Mouse (Mus musculus): ENCODE results near the gene Ntan1. TPM values are rescaled to one million over a fixed set of nuclear protein-coding genes. Genes with fewer than 3 reads are reported as not detected.
A peak's percentile ranks its signal among the peaks of the same experiment; 100 is the strongest.

Gene Ntan1
- polyA plus RNA-seq, 1 experiment from 2014 or later = 204 TPM

GRCm38 (mm10) chr16:13820771-13821170, 2.1 kb downstream of the Ntan1 start:
- H3K27ac ChIP-seq (ENCODE audit: low read depth, low read length) = no peak overlapping the region
- 95% methylated on average over 5 of the region's 5 CpGs for WGBS
- no peak for ATAC-seq
- H3K27me3 ChIP-seq (replicated peaks; ENCODE audit: control insufficient read depth, insufficient read depth, low read length) = no peaks in the 10 kb centered on the region
- H3K36me3 ChIP-seq (ENCODE audit: control insufficient read depth, insufficient read depth, low read length) = no peaks in the 10 kb centered on the region; the same call in 1 of the 2 replicates
- peaks cover 10% of the 10 kb centered on the region for H3K4me1 ChIP-seq (ENCODE audit: control insufficient read depth, insufficient read depth, low read depth, low read length)
- H3K9me3 ChIP-seq (ENCODE audit: control insufficient read depth, low read length) = no peaks in the 10 kb centered on the region
- H3K4me2 ChIP-seq (ENCODE audit: low read length) = peak overlapping the region; percentile 70
- H3K9ac ChIP-seq (ENCODE audit: low read depth, low read length) = no peak overlapping the region
- no peak overlapping the region for H3K4me3 ChIP-seq (ENCODE audit: low read length)

- WGBS = 85% methylated on average over 7 of the region's 7 CpGs
- Histone ChIP-seq H3K27me3 (replicated peaks; ENCODE audit: control insufficient read depth, insufficient read depth, low read length) (no peaks in the 10 kb centered on the region), H3K36me3 (ENCODE audit: control insufficient read depth, insufficient read depth, low read length) (peaks cover 19% of the 10 kb centered on the region), H3K4me2 (ENCODE audit: low read length) (no peak overlapping the region), H3K9ac (ENCODE audit: low read depth, low read length) (no peak overlapping the region), H3K9me3 (ENCODE audit: control insufficient read depth, low read length) (no peaks in the 10 kb centered on the region), H3K4me1 (ENCODE audit: control insufficient read depth, insufficient read depth, low read depth, low read length) (no peaks in the 10 kb centered on the region; the same call in 1 of the 2 replicates), H3K4me3 (ENCODE audit: low read length) (no peak overlapping the region), H3K27ac (ENCODE audit: low read depth, low read length) (no peak overlapping the region)
- no peak for ATAC-seq
These were observed 7.3 kb downstream of the Ntan1 start for GRCm38 (mm10) chr16:13825781-13826490.

GRCm38 (mm10) chr16:13826511-13826910, 7.9 kb downstream of the Ntan1 start:
- H3K9ac ChIP-seq (ENCODE audit: low read depth, low read length) = no peak overlapping the region
- ATAC-seq = no peak
- H3K4me2 ChIP-seq (ENCODE audit: low read length) = no peak overlapping the region
- 90% methylated on average over 4 of the region's 4 CpGs for WGBS
- H3K9me3 ChIP-seq (ENCODE audit: control insufficient read depth, low read length) = no peaks in the 10 kb centered on the region
- no peaks in the 10 kb centered on the region; the same call in 1 of the 2 replicates for H3K4me1 ChIP-seq (ENCODE audit: control insufficient read depth, insufficient read depth, low read depth, low read length)
- peaks cover 23% of the 10 kb centered on the region for H3K36me3 ChIP-seq (ENCODE audit: control insufficient read depth, insufficient read depth, low read length)
- no peak overlapping the region for H3K27ac ChIP-seq (ENCODE audit: low read depth, low read length)
- H3K27me3 ChIP-seq (replicated peaks; ENCODE audit: control insufficient read depth, insufficient read depth, low read length) = no peaks in the 10 kb centered on the region
- H3K4me3 ChIP-seq (ENCODE audit: low read length) = no peak overlapping the region

- Histone ChIP-seq H3K36me3 (ENCODE audit: control insufficient read depth, insufficient read depth, low read length) (peaks cover 40% of the 10 kb centered on the region), H3K27ac (ENCODE audit: low read depth, low read length) (no peak overlapping the region), H3K9me3 (ENCODE audit: control insufficient read depth, low read length) (no peaks in the 10 kb centered on the region), H3K4me2 (ENCODE audit: low read length) (no peak overlapping the region), H3K4me1 (ENCODE audit: control insufficient read depth, insufficient read depth, low read depth, low read length) (no peaks in the 10 kb centered on the region), H3K4me3 (ENCODE audit: low read length) (no peak overlapping the region), H3K9ac (ENCODE audit: low read depth, low read length) (no peak overlapping the region), H3K27me3 (replicated peaks; ENCODE audit: control insufficient read depth, insufficient read depth, low read length) (no peaks in the 10 kb centered on the region)
- ATAC-seq = no peak
- WGBS = 86% methylated on average over 10 of the region's 10 CpGs
These were observed 11.8 kb downstream of the Ntan1 start for GRCm38 (mm10) chr16:13830444-13830843.

- Histone ChIP-seq H3K9ac (ENCODE audit: low read depth, low read length) (no peak overlapping the region), H3K4me3 (ENCODE audit: low read length) (no peak overlapping the region), H3K9me3 (ENCODE audit: control insufficient read depth, low read length) (no peaks in the 10 kb centered on the region), H3K27ac (ENCODE audit: low read depth, low read length) (no peak overlapping the region), H3K36me3 (ENCODE audit: control insufficient read depth, insufficient read depth, low read length) (peaks cover 51% of the 10 kb centered on the region), H3K27me3 (replicated peaks; ENCODE audit: control insufficient read depth, insufficient read depth, low read length) (no peaks in the 10 kb centered on the region), H3K4me2 (ENCODE audit: low read length) (no peak overlapping the region), H3K4me1 (ENCODE audit: control insufficient read depth, insufficient read depth, low read depth, low read length) (no peaks in the 10 kb centered on the region)
- WGBS = 89% methylated on average over 5 of the region's 5 CpGs
- ATAC-seq = no peak
These were observed 13.0 kb downstream of the Ntan1 start for GRCm38 (mm10) chr16:13831606-13832005.

- no peak for ATAC-seq
- Histone ChIP-seq H3K9me3 (ENCODE audit: control insufficient read depth, low read length) (no peaks in the 10 kb centered on the region), H3K4me3 (ENCODE audit: low read length) (no peak overlapping the region), H3K4me1 (ENCODE audit: control insufficient read depth, insufficient read depth, low read depth, low read length) (no peaks in the 10 kb centered on the region), H3K4me2 (ENCODE audit: low read length) (no peak overlapping the region), H3K36me3 (ENCODE audit: control insufficient read depth, insufficient read depth, low read length) (peaks cover 64% of the 10 kb centered on the region), H3K9ac (ENCODE audit: low read depth, low read length) (no peak overlapping the region), H3K27me3 (replicated peaks; ENCODE audit: control insufficient read depth, insufficient read depth, low read length) (no peaks in the 10 kb centered on the region), H3K27ac (ENCODE audit: low read depth, low read length) (no peak overlapping the region)
- 96% methylated on average over 5 of the region's 5 CpGs for WGBS
These were observed 15.7 kb downstream of the Ntan1 start for GRCm38 (mm10) chr16:13834382-13834781.

GRCm38 (mm10) chr16:13840056-13840455, 21.4 kb downstream of the Ntan1 start:
- ATAC-seq = no peak
- 94% methylated on average over 7 of the region's 7 CpGs for WGBS
- no peaks in the 10 kb centered on the region for H3K4me1 ChIP-seq (ENCODE audit: control insufficient read depth, insufficient read depth, low read depth, low read length)
- H3K27me3 ChIP-seq (replicated peaks; ENCODE audit: control insufficient read depth, insufficient read depth, low read length) = no peaks in the 10 kb centered on the region
- H3K9me3 ChIP-seq (ENCODE audit: control insufficient read depth, low read length) = no peaks in the 10 kb centered on the region
- H3K27ac ChIP-seq (ENCODE audit: low read depth, low read length) = no peak overlapping the region
- H3K36me3 ChIP-seq (ENCODE audit: control insufficient read depth, insufficient read depth, low read length) = peaks cover 60% of the 10 kb centered on the region
- H3K4me3 ChIP-seq (ENCODE audit: low read length) = no peak overlapping the region
- H3K4me2 ChIP-seq (ENCODE audit: low read length) = no peak overlapping the region
- H3K9ac ChIP-seq (ENCODE audit: low read depth, low read length) = no peak overlapping the region

- no peak overlapping the region for H3K4me2 ChIP-seq (ENCODE audit: low read length)
- H3K4me1 ChIP-seq (ENCODE audit: control insufficient read depth, insufficient read depth, low read depth, low read length) = no peaks in the 10 kb centered on the region
- H3K4me3 ChIP-seq (ENCODE audit: low read length) = no peak overlapping the region
- no peaks in the 10 kb centered on the region for H3K27me3 ChIP-seq (replicated peaks; ENCODE audit: control insufficient read depth, insufficient read depth, low read length)
- no peak overlapping the region for H3K27ac ChIP-seq (ENCODE audit: low read depth, low read length)
- H3K9ac ChIP-seq (ENCODE audit: low read depth, low read length) = no peak overlapping the region
- H3K36me3 ChIP-seq (ENCODE audit: control insufficient read depth, insufficient read depth, low read length) = peaks cover 57% of the 10 kb centered on the region
- H3K9me3 ChIP-seq (ENCODE audit: control insufficient read depth, low read length) = no peaks in the 10 kb centered on the region
- 93% methylated on average over 3 of the region's 3 CpGs for WGBS
- no peak for ATAC-seq
These were observed 22.3 kb downstream of the Ntan1 start for GRCm38 (mm10) chr16:13840956-13841355.

GRCm38 (mm10) chr16:13845031-13845430, 26.4 kb downstream of the Ntan1 start:
- Histone ChIP-seq H3K4me2 (ENCODE audit: low read length) (no peak overlapping the region), H3K9ac (ENCODE audit: low read depth, low read length) (no peak overlapping the region), H3K27me3 (replicated peaks; ENCODE audit: control insufficient read depth, insufficient read depth, low read length) (no peaks in the 10 kb centered on the region), H3K9me3 (ENCODE audit: control insufficient read depth, low read length) (no peaks in the 10 kb centered on the region), H3K4me1 (ENCODE audit: control insufficient read depth, insufficient read depth, low read depth, low read length) (no peaks in the 10 kb centered on the region), H3K36me3 (ENCODE audit: control insufficient read depth, insufficient read depth, low read length) (peaks cover 25% of the 10 kb centered on the region), H3K27ac (ENCODE audit: low read depth, low read length) (no peak overlapping the region), H3K4me3 (ENCODE audit: low read length) (no peak overlapping the region)
- no peak for ATAC-seq
- WGBS = 96% methylated on average over 5 of the region's 5 CpGs
